Comparison of ENCODE assay signal across 10 mouse cellular contexts in genomic region chr15:101318889-101319765, GRCm38 (mm10). TPM values are rescaled to one million over a fixed set of nuclear protein-coding genes. Genes with fewer than 3 reads are reported as not detected.
DNase-seq lines count a peak whose midpoint lies in the region; ATAC-seq and TF ChIP-seq lines count a peak whose summit lies in the region.
"Had no signal": no experiment of that assay in that cellular context is flagged by ENCODE, and none has a peak within 500 bp of the region (broad histone marks: within the 10 kb centered on the region; RNA-seq: fewer than 3 reads in every experiment).

No protein-coding gene starts in this region.

- 54% methylated on average over 14 of the region's 14 CpGs for WGBS in kidney, adult 2 months
- 47% methylated on average over 14 of the region's 14 CpGs for WGBS in kidney, embryonic 16.5 days
- 68% methylated on average over 14 of the region's 14 CpGs for WGBS in forebrain, embryonic 12.5 days
- 65% methylated on average over 14 of the region's 14 CpGs for WGBS in forebrain, postnatal 0 days

- H3K27ac ChIP-seq in kidney, adult 2 months (ENCODE audit: insufficient read depth, low read depth, low read length), result peak overlapping the region; percentile 81
- peak overlapping the region; percentile 81 for H3K27ac ChIP-seq in MEL (ENCODE audit: control insufficient read depth, low read depth, low read length)
- H3K27ac ChIP-seq in kidney, embryonic 16.5 days (ENCODE audit: low read length), result peak overlapping the region; percentile 54; the same call in 1 of the 2 replicates
- no peak overlapping the region for H3K27ac ChIP-seq in forebrain, embryonic 12.5 days
- no peak overlapping the region for H3K27ac ChIP-seq in forebrain, postnatal 0 days (ENCODE audit: low read depth, low read length)

- no peaks in the 10 kb centered on the region for H3K36me3 ChIP-seq in kidney, adult 2 months (ENCODE audit: control insufficient read depth, insufficient read depth, low read length)
- peaks cover 0 to 40% of the 10 kb centered on the region in 2 experiments; a peak in 2 of 4 replicates for H3K36me3 ChIP-seq in MEL (ENCODE audit: control insufficient read depth in 1 of 2, insufficient read depth in 2 of 2, low read length in 2 of 2)
- H3K36me3 ChIP-seq in kidney, embryonic 16.5 days (ENCODE audit: insufficient read depth, low read length), result no peaks in the 10 kb centered on the region
- no peaks in the 10 kb centered on the region for H3K36me3 ChIP-seq in forebrain, embryonic 12.5 days (replicated peaks)
- no peaks in the 10 kb centered on the region for H3K36me3 ChIP-seq in forebrain, postnatal 0 days (ENCODE audit: insufficient read depth)

- peak; percentile 60 for DNase-seq in kidney, adult 2 months
- no peak for DNase-seq in kidney, postnatal 14 days
- DNase-seq in MEL (ENCODE audit: low read depth, low spot score), result peak; percentile 44
- peak; percentile 39 to 40 for DNase-seq in adrenal gland, postnatal 36 days
- DNase-seq in forebrain, postnatal 0 days, result no peak
- no peak for DNase-seq in right cerebral cortex, postnatal 10 days (ENCODE audit: low spot score in 2 of 2)
- DNase-seq: lung, embryonic 14.5 days had no signal

- ATAC-seq in kidney, embryonic 16.5 days (ENCODE audit: low FRiP score, low TSS enrichment), result no peak
- no peak for ATAC-seq in forebrain, embryonic 12.5 days (ENCODE audit: low FRiP score)
- no peak for ATAC-seq in forebrain, postnatal 0 days

- H3K9ac ChIP-seq in MEL (ENCODE audit: control insufficient read depth, low read depth, low read length, poor library complexity, severe bottlenecking), result no peak overlapping the region
- no peak overlapping the region for H3K9ac ChIP-seq in kidney, embryonic 16.5 days (replicated peaks; ENCODE audit: low read length)
- H3K9ac ChIP-seq in forebrain, embryonic 12.5 days, result no peak overlapping the region
- no peak overlapping the region for H3K9ac ChIP-seq in forebrain, postnatal 0 days
- H3K9ac ChIP-seq: lung, embryonic 14.5 days had no signal

- H3K4me3 ChIP-seq in kidney, adult 2 months (ENCODE audit: insufficient read depth, low read depth, low read length), result no peak overlapping the region
- no peak overlapping the region for H3K4me3 ChIP-seq in MEL (ENCODE audit: control insufficient read depth in 1 of 2, insufficient read depth in 1 of 2, low read depth in 2 of 2, low read length in 2 of 2)
- H3K4me3 ChIP-seq in kidney, embryonic 16.5 days (ENCODE audit: low read length), result no peak overlapping the region
- no peak overlapping the region for H3K4me3 ChIP-seq in forebrain, embryonic 12.5 days (replicated peaks)
- no peak overlapping the region for H3K4me3 ChIP-seq in forebrain, postnatal 0 days (ENCODE audit: low read depth, low read length)

- H3K79me2 ChIP-seq in MEL (ENCODE audit: control insufficient read depth, insufficient read depth, low read length, poor library complexity), result no peaks in the 10 kb centered on the region

- no peak for TF ChIP-seq RAD21 in MEL (IDR thresholded peaks at IDR 0.05; ENCODE audit: low read depth, low read length)

- no peak overlapping the region for H3K4me2 ChIP-seq in kidney, embryonic 16.5 days (replicated peaks; ENCODE audit: low read depth, low read length)
- H3K4me2 ChIP-seq in forebrain, embryonic 12.5 days, result no peak overlapping the region
- no peak overlapping the region for H3K4me2 ChIP-seq in forebrain, postnatal 0 days (ENCODE audit: low read depth)
- H3K4me2 ChIP-seq: lung, embryonic 14.5 days had no signal

- TF ChIP-seq POLR2A in kidney, adult 2 months (IDR thresholded peaks at IDR 0.05; ENCODE audit: low read depth, low read length), result no peak
- no peak for TF ChIP-seq POLR2A in MEL (IDR thresholded peaks at IDR 0.05; ENCODE audit: control insufficient read depth in 1 of 2, insufficient read depth in 1 of 2, low read depth in 1 of 2, low read length in 2 of 2, poor library complexity in 1 of 2)

- TF ChIP-seq CTCF in kidney, adult 2 months (conservative IDR thresholded peaks at IDR 0.05; ENCODE audit: insufficient read depth, insufficient read length, low read depth, low read length), result no peak
- no peak for TF ChIP-seq CTCF in MEL (IDR thresholded peaks at IDR 0.05 in 2 of 3, conservative IDR thresholded peaks at IDR 0.05 in 1 of 3; ENCODE audit: control insufficient read depth in 1 of 3, insufficient read depth in 1 of 3, low read depth in 2 of 3, low read length in 3 of 3, poor library complexity in 1 of 3, severe bottlenecking in 1 of 3)
- no peak for TF ChIP-seq CTCF in forebrain, postnatal 0 days (IDR thresholded peaks at IDR 0.05; ENCODE audit: low read depth)

- H3K9me3 ChIP-seq in MEL (replicated peaks; ENCODE audit: insufficient read depth, low read length), result no peaks in the 10 kb centered on the region
- no peaks in the 10 kb centered on the region for H3K9me3 ChIP-seq in kidney, embryonic 16.5 days (ENCODE audit: low read length)
- no peaks in the 10 kb centered on the region for H3K9me3 ChIP-seq in forebrain, embryonic 12.5 days
- H3K9me3 ChIP-seq in forebrain, postnatal 0 days (ENCODE audit: low read length), result no peaks in the 10 kb centered on the region

- TF ChIP-seq EP300 in MEL (IDR thresholded peaks at IDR 0.05; ENCODE audit: low read depth in 1 of 2, low read length in 2 of 2), result no peak

- H3K27me3 ChIP-seq in kidney, adult 2 months (replicated peaks; ENCODE audit: control insufficient read depth, insufficient read depth, low read length), result no peaks in the 10 kb centered on the region
- H3K27me3 ChIP-seq in MEL (ENCODE audit: control insufficient read depth in 1 of 2, insufficient read depth in 2 of 2, low read length in 2 of 2), result no peaks in the 10 kb centered on the region
- H3K27me3 ChIP-seq in kidney, embryonic 16.5 days (ENCODE audit: insufficient read depth, low read length), result no peaks in the 10 kb centered on the region
- no peaks in the 10 kb centered on the region for H3K27me3 ChIP-seq in forebrain, embryonic 12.5 days
- no peaks in the 10 kb centered on the region for H3K27me3 ChIP-seq in forebrain, postnatal 0 days (ENCODE audit: insufficient read depth, low read length)

- peaks cover 9% of the 10 kb centered on the region for H3K4me1 ChIP-seq in kidney, adult 2 months (ENCODE audit: control insufficient read depth, insufficient read depth, low read length)
- H3K4me1 ChIP-seq in MEL (ENCODE audit: control insufficient read depth in 1 of 2, insufficient read depth in 2 of 2, low read length in 2 of 2), result peaks cover 28 to 55% of the 10 kb centered on the region in 2 experiments
- peaks cover 38% of the 10 kb centered on the region for H3K4me1 ChIP-seq in kidney, embryonic 16.5 days (ENCODE audit: insufficient read depth, low read length)
- peaks cover 9% of the 10 kb centered on the region for H3K4me1 ChIP-seq in forebrain, embryonic 12.5 days
- peaks cover 8% of the 10 kb centered on the region; the same call in 1 of the 2 replicates for H3K4me1 ChIP-seq in forebrain, postnatal 0 days (ENCODE audit: insufficient read depth)

TF ChIP-seq in MEL, 35 proteins besides CTCF, POLR2A, EP300 and RAD21:
- TF ChIP-seq ETS1 (IDR thresholded peaks at IDR 0.05; ENCODE audit: low read depth, low read length) (no peak), CHD1 (IDR thresholded peaks at IDR 0.05; ENCODE audit: low read depth, low read length) (0 out of 2 replicates have a peak, but pooled peaks have one; percentile 77), MAFK (IDR thresholded peaks at IDR 0.05; ENCODE audit: borderline replicate concordance, low read depth, low read length) (no peak), ZC3H11A (IDR thresholded peaks at IDR 0.05; ENCODE audit: low read depth, low read length) (no peak), KAT2A (conservative IDR thresholded peaks at IDR 0.05; ENCODE audit: low read depth, low read length) (no peak), HCFC1 (IDR thresholded peaks at IDR 0.05; ENCODE audit: low read depth, low read length) (no peak), TBP (IDR thresholded peaks at IDR 0.05; ENCODE audit: low read depth, low read length) (peak; percentile 76), RCOR1 (IDR thresholded peaks at IDR 0.05; ENCODE audit: low read depth, low read length) (no peak), ZNF384 (IDR thresholded peaks at IDR 0.05; ENCODE audit: low read depth, low read length) (no peak)
TF ChIP-seq in MEL: peak in this region for 2.

RNA-seq across cellular contexts. Expression of gene 6030408B16Rik, which starts 26.1 kb away (rescaled TPM):
- 0.13 and 0.37 TPM in 2 replicates for polyA plus RNA-seq in kidney, adult 2 months (2012; rRNA removed)
- 0.07 and 0.12 TPM in 2 replicates for total RNA-seq in MEL (2012; rRNA removed)
- polyA plus RNA-seq in MEL (2012; ENCODE audit: insufficient read depth in 1 of 2, insufficient read length in 2 of 2, low read depth in 1 of 2, low replicate concordance in 2 of 2, missing spikeins in 1 of 2), result under 1 TPM in 1 of 2 experiments, not detected in 1; 0.18 TPM
- under 1 TPM; 0.36 to 0.40 TPM for total RNA-seq in adrenal gland, postnatal 36 days (2021)
- polyA plus RNA-seq in kidney, embryonic 16.5 days (2015; fragmentation: Nextera tagmentation; extraction: Ambion mirVana), result 23.2 and 23.9 TPM in 2 replicates
- 0.27 and 0.28 TPM in 2 replicates for polyA plus RNA-seq in forebrain, embryonic 12.5 days (2016; fragmentation: Nextera tagmentation; extraction: Ambion mirVana)
- 0.54 and 1.00 TPM in 2 replicates for total RNA-seq in forebrain, postnatal 0 days (2014; rRNA removed)
- polyA plus RNA-seq in forebrain, postnatal 0 days (2015; fragmentation: Nextera tagmentation; extraction: Ambion mirVana), result 0.30 and 0.77 TPM in 2 replicates
- total RNA-seq: midbrain, postnatal 0 days had no signal

RNA-seq across cellular contexts. Expression of gene Atg101, which starts 35.1 kb away (rescaled TPM):
- polyA plus RNA-seq in kidney, adult 2 months (2012; rRNA removed), result 46.1 and 48.7 TPM in 2 replicates
- 75.5 and 90.3 TPM in 2 replicates for total RNA-seq in MEL (2012; rRNA removed)
- 10 to 100 TPM in 1 of 2 experiments, not detected in 1; 75.2 TPM for polyA plus RNA-seq in MEL (2012; ENCODE audit: insufficient read depth in 1 of 2, insufficient read length in 2 of 2, low read depth in 1 of 2, low replicate concordance in 2 of 2, missing spikeins in 1 of 2)
- total RNA-seq in adrenal gland, postnatal 36 days (2021), result 10 to 100 TPM; 53.6 to 90.1 TPM
- 78.2 and 87.0 TPM in 2 replicates for polyA plus RNA-seq in kidney, embryonic 16.5 days (2015; fragmentation: Nextera tagmentation; extraction: Ambion mirVana)
- polyA plus RNA-seq in forebrain, embryonic 12.5 days (2016; fragmentation: Nextera tagmentation; extraction: Ambion mirVana), result 61.9 and 63.2 TPM in 2 replicates
- total RNA-seq in forebrain, postnatal 0 days (2014; rRNA removed), result 56.3 and 60.0 TPM in 2 replicates
- polyA plus RNA-seq in forebrain, postnatal 0 days (2015; fragmentation: Nextera tagmentation; extraction: Ambion mirVana), result 81.3 and 94.4 TPM in 2 replicates

RNA-seq across cellular contexts. Expression of gene Krt80, which starts 50.8 kb away (rescaled TPM):
- 14.2 and 14.7 TPM in 2 replicates for polyA plus RNA-seq in kidney, adult 2 months (2012; rRNA removed)
- not detected in 2 replicates for total RNA-seq in MEL (2012; rRNA removed)
- not detected for polyA plus RNA-seq in MEL (2012; ENCODE audit: insufficient read depth in 1 of 2, insufficient read length in 2 of 2, low read depth in 1 of 2, low replicate concordance in 2 of 2, missing spikeins in 1 of 2)
- 1 to 10 TPM; 1.4 to 2.0 TPM for total RNA-seq in adrenal gland, postnatal 36 days (2021)
- polyA plus RNA-seq in kidney, embryonic 16.5 days (2015; fragmentation: Nextera tagmentation; extraction: Ambion mirVana), result 1.7 and 2.3 TPM in 2 replicates
- not detected in 2 replicates for polyA plus RNA-seq in forebrain, embryonic 12.5 days (2016; fragmentation: Nextera tagmentation; extraction: Ambion mirVana)
- total RNA-seq in forebrain, postnatal 0 days (2014; rRNA removed), result 0.29 TPM in 1 of 2 replicates, not detected in the other
- polyA plus RNA-seq in forebrain, postnatal 0 days (2015; fragmentation: Nextera tagmentation; extraction: Ambion mirVana), result 0.16 and 0.23 TPM in 2 replicates

Comparison
In these comparisons a context has a peak if more than half of its experiments do, and no peak if none do; other contexts are left out.
1. DNase-seq: peak in kidney, adult 2 months (single experiment), MEL (single experiment) and adrenal gland, postnatal 36 days (2 of 2); none in kidney, postnatal 14 days (single experiment), forebrain, postnatal 0 days (single experiment) and right cerebral cortex, postnatal 10 days (0 of 2).
2. RNA of gene 6030408B16Rik, which starts 26.1 kb away (polyA plus RNA-seq): 23.2 to 23.9 TPM in kidney, embryonic 16.5 days; 0.30 to 0.77 TPM in forebrain, postnatal 0 days, 0.27 to 0.28 TPM in forebrain, embryonic 12.5 days, 0.18 TPM in MEL and 0.13 to 0.37 TPM in kidney, adult 2 months; every median in the first group is over 10 times any median in the second.
3. H3K27ac ChIP-seq: peak in kidney, adult 2 months (single experiment), MEL (single experiment) and kidney, embryonic 16.5 days (single experiment); none in forebrain, embryonic 12.5 days (single experiment) and forebrain, postnatal 0 days (single experiment).